Mouse (Mus musculus): ENCODE measurements at regions not wholly inside any gene's neighbourhood (a gene's known extent, or its start where the extent isn't known, plus 50 kb on each side); places are given as distances from the start of the nearest gene placed in this dataset.

- TF ChIP-seq POLR2A (IDR thresholded peaks at IDR 0.05; ENCODE audit: low read depth, low read length) = no peak
- no peak for TF ChIP-seq CTCF (IDR thresholded peaks at IDR 0.05; ENCODE audit: extremely low read depth, insufficient read length, insufficient replicate concordance, low read depth, low read length)
Observed at GRCm38 (mm10) chr16:86645436-86645835, 708.5 kb upstream of the N6amt1 start.
